Mouse (Mus musculus): Measurements from ENCODE around the gene Kat6b.
"Not testable (repeated sequence)": the region's sequence is repeated elsewhere in the genome, so short reads cannot be mapped to it uniquely, and the experiment has no call there.

The Kat6b gene

DNA sequence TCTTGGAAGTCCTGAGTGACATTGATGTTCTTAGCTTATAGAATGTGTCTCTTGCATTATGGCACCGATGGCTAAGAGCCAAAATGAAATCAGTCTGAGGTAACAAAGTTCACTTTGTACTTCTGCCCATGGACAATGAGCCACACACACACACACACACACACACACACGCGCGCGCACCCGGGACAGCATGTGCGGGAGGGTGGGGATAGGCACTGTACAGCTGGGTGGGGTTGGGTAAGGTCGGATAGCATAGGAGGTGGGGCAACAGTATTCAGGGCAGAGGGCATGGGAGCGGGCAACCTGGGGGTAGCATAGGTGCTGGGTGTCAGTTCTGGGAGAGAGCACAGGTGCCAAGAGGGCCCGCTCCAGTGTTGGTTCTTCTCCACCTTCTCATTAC, 3.5 kb downstream of the Kat6b start:
- no peak for DNase-seq (ENCODE audit: low spot score)

DNA sequence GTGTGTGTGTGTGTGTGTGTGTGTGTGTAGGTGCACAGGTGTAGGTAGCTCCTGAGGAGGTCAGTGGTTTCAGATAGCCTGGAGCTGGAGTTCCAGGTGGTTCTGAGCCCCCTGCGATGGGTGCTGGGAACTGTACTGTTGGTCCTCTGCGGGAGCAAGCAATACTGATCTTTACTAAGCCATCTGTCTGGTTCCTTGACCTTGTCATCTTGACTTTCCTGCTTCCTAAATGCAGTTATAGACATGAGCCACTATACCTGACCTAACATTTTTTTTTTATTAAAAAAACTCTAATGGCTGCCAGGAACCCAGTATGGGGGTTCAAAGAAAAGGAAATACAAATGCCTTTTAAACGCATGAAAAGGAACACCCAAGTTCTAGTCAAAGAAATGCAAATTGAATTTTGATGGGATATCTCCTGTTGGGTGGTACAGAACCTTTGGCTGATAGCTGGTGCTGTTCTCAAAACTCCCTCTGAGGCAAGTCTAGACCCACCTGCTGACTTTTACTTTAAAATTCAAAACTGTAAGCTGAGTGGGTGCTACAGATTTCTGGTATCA, 4.8 kb downstream of the Kat6b start:
- no peak for DNase-seq (ENCODE audit: low spot score)

DNA sequence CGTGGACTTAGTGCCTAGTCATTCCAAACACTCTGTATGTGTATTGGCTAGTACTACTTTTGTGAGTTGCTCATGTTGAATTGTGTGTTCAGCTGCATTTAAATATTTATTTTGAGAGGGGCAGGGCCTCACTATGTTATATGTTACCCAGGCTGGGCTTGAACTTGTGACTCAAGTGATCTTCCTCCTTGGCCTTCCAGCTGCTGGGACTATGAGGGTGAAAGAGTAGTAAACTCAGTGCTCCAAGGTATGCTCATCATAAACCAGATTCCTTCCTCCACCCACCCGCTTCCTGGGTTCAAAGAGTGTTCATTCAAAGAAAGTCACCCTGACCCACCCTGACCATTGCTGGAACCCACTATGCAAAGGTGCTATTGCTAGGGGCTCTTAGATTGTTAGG, 5.9 kb downstream of the Kat6b start:
- not testable (repeated sequence) for DNase-seq (ENCODE audit: low spot score)

DNA sequence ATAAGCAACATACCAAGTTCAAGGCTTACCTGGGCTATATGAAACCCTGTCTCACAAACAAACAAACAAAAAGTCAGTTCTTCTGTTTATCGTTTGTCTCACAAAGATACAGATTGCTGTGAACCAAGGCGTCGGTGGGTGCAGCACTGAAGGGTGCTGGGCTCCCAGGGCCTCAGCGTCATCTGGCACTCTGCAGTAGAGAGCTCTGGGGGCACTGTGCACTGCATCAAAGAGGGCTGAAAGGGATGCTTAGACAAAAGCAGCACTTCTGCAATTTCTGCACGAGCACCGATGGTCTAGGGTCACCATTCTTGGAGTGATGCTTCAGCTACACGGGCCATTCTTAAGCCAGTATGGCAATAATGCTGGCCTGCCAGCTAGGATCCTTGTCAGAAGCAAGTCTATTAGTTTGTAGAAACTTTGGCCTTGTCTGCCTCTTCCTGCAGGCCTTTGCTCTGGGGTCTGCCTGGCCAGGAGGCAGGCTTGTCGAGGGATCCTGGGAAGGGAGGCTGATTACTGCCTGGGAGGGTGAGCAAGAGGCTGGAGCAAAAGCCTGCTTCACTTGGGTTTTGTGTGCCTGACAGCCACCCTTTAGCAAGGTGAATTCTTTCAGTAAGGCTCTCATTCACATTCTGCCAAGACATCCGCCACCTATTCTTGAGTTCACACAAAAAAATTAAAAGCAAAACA, 7.3 kb downstream of the Kat6b start:
- not testable (repeated sequence) for DNase-seq (ENCODE audit: low spot score)

DNA sequence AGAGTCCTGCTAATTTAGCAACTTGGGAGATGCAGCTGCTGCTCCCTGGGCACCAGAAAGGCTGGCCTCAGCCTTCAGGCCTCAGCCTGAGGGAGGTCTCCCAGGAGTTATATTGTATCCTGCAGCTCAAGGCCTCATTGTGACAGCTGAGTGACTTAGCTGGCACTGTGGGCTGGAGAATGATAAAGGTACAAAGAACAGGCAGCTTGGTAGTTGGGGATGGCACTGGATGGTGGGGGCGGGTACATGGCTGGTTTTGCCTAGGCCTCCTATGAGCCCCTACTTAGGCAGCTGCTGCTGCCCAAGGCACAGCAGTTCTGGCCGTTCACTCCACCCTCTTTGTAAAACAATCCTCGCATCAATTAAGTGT, 7.9 kb downstream of the Kat6b start:
- DNase-seq (ENCODE audit: low spot score), result no peak

DNA sequence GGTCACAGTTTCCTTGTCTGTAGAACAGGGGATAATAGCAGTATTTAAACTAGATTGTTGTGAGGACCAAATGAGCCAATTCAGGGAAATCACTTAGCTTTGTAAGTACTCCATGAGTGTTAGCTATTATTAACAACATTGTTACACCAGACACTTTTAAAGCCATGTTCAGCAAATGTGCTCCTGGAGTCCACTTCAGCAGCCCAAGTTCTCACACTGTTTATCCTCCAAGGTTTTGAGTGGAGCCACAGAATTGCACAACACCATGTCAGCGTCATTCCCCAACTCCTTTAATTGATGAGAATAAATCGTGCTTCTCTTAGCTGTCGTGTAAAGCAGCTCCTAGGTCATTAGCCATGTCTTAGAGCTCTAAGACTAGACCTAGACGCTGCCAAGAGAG, 8.9 kb downstream of the Kat6b start:
- DNase-seq (ENCODE audit: low spot score), result no peak

DNA sequence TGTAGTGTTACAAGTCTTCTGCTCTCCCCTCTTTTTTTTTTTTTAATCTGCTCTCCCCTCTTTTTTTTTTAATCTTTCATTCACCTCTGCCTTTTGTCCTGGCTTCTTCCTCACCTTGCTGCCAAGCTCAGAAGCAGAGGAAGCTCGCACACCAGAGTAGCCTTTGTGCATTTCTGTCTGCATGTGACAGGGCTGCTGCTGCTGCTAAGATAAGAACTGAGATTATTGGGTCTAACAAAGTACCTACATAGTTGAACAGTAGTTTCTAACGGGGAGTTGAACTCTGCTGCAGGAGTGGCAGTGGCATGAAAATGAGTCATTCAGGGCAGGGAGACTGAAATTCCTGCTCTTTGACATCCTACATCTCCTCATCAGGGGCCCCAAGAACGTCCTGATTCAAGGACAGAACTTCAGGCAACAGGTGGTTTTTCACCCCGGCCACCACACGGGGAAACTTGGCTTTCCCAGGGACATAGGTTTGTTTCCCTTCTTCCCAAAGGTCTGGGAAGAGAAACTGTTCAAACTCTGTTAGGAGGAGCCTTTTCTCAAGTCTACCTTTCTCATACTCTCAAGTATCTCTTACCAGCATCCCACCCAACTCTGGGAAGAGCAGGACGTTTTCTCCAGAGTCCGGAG, 17.2 kb downstream of the Kat6b start:
- DNase-seq (ENCODE audit: low spot score), result no peak

DNA sequence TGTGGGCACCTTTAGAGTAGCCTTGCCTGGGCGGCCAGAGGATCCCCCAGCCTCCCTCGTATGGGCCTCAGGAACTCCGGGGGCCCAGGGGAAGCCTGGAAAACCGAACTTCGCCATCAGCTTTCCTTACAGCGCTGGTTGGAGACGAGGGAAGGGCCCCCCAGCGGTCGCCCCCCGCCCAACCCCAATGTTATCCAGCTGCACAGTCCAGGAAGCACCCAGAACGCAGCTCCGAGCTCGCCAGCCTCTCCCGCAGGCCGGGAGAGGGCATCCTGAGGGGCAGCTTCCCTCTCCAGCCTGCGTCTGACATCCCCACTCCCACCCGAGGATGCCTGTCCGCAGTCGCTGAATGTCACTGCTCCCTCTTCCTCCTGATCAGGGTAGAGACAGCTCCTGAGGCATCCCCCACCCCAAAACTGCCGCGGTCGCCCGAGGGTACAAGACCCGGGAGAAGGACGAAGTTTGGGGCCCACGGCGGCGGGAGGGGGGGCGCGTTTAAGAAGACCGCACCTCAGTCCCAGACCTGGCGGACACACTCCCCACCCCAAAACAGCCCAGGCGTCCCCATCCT, 17.9 kb downstream of the Kat6b start:
- DNase-seq (ENCODE audit: low spot score), result no peak

DNA sequence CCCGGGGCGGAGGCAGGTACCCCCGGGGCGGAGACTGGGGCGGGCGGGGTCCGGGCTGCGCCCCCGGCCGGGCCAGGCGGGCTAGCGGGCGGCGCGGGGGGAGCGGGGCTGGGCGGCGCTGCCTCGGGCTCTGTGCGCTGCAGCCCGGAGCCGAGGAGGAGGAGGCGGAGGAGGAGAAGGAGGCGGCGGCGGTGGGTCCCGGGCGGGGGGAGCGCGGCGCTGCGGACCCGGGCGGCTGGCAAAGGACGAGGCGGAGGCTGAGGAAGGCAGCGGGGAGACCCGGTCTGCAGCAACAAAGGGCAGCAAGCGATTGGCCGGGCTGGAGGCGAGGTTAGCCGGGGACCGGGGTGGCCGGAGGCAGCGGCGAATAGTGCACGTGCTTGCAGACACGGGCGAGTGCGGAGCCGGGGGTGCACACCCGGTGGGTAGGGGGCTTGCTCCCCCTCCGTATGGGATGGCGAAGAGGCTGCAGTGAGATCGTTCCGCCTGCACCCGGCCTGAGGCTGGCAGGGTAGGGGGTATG, 18.5 kb downstream of the Kat6b start:
- peak; percentile 44 for DNase-seq (ENCODE audit: low spot score)

DNA sequence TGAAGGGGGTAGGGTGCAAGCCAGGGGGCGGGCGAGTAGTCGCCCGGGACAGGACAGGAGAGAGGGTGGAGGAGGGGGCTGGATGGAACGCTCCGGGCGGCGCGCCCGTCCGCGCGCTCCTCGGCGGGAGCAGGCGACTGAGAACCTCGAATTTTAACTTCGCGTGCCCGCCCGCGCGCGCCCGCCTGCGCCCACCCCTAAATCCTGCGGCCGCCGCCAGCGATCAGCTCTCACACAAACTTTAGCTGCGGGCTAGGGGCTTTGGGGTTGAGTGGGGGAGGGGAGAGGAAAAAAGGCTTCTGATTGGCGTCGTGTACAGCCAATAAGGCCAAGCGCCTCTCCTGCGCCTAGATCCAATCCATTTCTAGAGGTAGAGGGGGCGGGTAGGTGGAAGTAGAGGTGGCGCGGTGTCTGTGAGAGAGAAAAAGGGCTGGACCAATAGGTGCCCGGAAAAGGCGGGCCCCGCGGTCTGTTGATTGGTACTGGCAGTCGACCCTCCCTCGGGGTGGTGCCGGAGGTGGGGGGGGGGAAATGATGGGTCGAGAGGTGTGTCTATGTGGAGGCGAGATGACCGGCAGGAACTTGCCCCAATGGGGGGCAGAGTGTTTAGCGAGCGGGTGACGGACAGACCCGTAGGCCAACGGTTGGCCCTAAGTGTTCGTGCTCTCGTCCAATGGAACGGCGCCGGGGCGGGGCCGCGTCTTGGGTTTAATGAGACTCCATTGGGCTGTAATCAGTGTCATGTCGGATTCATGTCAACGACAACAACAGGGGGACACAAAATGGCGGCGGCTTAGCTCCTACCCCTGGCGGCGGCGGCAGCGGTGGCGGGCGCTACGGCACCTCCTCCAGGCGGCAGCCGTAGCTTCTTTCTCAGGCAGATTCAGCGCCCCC, 19.2 kb downstream of the Kat6b start:
- peak; percentile 99 for DNase-seq (ENCODE audit: low spot score)

DNA sequence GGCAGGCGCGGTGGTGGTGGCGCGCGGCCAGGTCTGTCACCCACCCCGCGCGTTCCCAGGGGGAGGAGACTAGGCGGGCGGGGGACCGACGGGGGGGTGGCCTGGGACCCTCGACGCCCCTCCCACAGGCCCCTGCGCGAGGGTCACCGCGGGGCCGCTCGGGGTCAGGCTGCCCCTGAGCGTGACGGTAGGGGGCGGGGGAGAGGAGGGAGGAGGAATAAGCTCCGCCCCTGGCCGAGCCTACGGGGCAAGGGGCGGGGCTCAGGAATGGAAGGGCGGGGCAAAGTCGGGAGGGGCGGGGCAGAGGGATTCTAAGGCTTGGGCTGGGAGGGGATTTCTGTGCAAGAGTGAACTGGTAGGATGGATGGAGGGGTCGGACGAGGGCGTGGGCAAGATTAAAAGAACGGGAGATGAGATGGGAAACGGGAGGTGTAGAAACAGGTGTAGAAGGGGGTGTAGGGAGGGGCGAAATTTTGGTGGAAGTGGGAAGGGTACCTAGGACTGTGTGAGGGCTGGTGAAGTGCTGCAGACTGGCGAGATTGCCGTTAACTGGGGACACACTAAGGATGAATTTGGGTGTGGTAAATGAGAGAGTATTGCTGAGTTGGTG, 19.9 kb downstream of the Kat6b start:
- peak; percentile 64 for DNase-seq (ENCODE audit: low spot score)

DNA sequence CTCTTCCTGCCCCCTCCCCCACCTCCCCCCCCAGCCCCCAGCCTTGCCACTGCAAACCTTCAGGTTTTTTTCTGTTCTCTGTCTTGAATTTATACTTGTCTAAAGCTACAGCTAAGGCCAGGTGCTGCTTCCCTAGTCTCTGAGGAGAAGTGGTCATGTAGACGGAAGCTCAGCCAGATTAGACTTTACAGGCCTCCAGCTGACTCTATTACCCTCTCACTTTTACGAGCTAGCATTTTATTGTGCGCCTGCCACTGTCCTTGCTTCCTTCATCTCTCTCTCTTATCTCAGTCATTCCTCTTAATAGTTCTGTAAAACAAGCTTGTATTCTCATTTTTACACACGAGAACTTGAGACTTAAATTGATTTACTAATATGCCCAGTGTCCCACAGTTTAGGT, 23.8 kb downstream of the Kat6b start:
- DNase-seq (ENCODE audit: low spot score), result no peak

DNA sequence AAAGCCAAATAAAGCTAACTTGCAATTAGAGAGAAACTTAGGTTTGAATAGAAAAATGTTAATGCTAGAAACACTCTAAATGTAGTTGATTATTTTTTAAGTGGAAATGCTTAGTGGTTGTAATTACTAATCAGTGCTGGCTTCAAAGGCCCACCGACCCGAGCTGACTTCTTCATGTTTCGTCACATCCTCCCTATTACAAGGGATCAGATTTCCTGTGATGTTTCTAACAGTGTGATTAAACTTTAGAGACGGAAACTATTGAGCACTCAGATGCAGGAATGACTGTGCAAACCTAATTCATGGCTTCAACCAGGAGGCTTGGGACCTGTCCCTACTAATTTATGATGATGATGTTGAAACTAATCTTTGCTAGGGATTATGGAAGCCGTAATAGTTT, 25.8 kb downstream of the Kat6b start:
- no peak for DNase-seq (ENCODE audit: low spot score)

DNA sequence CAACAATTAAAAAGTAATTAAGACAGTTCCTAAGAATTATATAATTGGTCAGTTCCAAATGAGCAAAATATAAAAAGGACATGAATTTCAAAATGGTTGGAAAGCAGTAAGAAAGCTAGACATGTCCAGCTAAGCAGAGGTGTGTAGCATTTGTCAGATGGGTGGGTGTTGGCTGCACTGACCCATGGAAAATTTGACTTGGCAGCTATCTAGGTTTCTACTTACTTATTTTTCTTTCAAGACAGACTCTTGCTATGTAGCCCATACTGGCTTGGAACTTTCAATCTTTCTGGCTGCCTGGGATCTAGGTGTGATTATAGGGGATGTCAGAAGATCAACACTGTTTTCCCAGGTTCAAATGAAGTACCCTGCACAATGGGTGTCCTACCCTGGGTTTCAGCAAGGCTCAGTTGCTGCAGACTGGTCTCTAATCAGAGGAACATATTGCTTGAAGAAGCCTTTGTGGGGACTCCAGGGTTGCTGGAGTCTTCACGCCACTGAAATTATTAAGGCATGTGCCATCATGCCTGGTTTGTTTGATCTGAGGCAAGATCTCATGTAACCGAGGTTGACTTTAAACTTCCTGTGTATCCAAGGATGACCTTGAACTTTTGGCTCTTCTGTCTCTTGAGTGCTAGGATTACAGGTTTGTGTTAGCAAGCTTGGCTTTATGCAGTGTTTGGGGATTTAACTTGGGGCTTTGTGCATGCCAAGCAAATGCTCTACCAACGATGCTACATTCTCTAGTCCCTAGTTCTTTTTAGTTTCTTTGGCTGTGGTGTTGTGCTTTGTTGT, 28.1 kb downstream of the Kat6b start:
- DNase-seq (ENCODE audit: low spot score), result no peak

DNA sequence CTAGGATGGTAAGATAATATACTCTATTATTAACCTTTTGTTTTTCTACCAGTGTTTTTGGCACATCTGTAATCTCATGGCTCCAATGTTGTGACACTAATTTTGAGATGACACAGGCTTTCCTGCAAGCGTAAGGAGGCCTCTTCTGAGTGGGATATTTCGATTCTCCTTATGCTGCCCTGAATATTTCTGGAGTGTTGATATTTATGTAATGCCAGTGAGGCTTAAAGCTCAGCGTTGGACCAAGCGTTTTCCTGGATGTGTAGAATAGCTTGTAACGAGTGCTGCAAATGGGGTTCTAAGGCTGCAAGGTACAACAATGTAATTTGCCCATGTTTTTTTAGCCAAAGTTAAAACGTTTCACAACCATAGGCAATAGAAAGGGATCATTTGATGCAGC, 30.2 kb downstream of the Kat6b start:
- no peak for DNase-seq (ENCODE audit: low spot score)

DNA sequence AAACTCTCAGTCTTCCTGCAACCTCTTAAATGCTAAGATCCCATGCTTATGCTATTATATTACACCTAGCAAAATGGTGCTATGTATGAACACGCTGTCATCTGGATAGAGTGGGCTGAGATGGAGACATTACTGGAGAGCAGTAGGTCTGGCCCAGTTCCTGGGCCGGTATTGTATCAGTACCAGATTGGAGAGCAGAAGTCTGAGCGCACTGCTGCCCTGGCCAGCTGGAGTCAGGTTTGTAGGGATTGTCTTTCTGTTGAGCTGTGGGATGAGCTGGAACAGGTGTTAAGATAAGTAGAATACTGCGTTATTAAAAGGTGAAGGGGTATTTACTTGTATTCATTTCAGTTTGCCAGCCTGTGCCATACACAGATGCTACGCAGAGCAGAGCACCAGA, 34.3 kb downstream of the Kat6b start:
- no peak for DNase-seq (ENCODE audit: low spot score)

DNA sequence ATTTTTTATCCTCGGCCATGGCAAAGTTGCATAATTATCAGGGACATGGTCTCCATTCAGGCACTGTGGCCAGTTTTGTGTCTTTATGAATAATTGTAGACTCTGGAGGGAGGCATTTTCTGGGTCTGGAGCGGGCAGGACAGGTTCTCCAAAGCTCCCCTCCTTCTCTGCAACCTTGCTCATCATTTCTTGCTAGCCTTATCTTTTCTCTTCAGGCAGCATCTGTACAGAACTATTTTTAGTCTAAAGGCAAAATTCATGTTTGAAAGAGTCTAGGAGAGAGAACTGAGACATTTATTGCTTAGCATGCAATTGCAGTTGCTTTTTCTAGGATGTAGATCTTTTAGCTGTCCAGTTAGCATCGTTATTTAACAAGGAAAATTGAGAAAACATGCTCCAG, 38.1 kb downstream of the Kat6b start:
- DNase-seq (ENCODE audit: low spot score), result no peak

DNA sequence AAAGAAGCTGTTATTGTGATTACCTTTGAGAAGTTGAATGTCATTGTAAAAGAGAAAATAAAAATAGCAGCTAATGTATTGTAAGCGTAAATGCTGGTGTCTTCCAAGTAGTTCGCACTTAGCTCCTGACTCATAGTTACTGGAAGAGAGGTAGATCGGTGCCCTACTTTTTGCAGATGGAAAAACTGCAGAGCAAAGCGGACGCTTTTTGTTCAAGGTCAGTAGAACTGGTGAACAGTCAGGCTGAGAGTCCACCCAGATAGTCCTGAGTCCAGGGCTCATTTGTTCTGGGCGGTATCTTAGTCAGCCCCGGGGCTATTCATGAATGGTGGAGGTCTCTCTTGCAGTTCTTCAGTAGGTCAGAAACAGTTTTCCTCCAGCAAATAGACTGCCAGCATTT, 39.3 kb downstream of the Kat6b start:
- DNase-seq (ENCODE audit: low spot score), result no peak

DNA sequence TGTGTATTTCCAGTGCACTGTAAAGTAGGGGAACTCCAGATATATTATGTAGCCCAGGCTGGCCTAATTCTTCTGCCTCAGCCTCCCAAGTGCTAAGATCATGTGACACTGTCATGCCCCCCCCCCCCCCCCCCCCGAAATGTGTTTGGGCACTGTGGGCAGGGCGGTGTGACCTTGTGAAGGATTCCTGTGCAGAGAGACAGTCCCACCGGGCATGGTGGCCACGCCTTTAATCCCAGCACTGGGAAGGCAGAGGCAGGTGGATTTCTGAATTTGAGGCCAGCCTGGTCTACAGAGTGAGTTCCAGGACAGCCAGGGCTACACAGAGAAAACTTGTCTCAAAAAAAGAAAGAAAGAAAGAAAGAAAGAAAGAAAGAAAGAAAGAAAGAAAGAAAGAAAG, 40.3 kb downstream of the Kat6b start:
- not testable (repeated sequence) for DNase-seq (ENCODE audit: low spot score)

DNA sequence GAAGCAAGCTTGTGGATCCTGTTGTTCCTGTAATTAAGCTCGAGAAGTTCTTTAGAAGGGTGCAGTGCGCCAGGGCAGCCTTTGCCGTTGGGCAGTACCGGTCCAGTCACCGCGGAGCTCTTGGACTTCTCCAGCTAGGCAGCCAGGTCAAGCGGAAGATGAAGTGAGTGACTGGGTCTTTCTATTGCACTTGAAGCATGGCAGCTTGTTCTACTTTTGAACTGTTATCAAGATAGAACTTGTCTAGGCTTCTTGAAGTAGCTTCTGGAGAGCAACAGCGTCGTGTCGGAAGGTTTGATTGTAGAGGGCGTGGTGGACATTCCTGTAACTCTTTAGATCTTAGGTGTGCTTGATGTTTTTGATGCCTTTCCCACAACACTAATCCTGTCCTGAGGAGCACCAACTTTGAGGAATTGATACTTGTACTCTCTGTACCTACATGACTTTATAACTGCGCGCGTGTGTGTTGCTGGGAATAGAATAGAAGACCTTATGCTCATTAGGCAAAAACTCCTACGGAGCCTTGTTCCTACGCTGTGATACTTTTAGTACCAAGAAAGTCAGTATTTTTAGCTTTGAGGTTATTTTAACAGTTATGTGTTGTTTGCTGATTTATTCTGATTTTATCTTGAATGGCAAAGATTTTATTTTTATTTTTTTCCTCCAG, 41.2 kb downstream of the Kat6b start:
- no peak for DNase-seq (ENCODE audit: low spot score)
